In the genomic region with DNA sequence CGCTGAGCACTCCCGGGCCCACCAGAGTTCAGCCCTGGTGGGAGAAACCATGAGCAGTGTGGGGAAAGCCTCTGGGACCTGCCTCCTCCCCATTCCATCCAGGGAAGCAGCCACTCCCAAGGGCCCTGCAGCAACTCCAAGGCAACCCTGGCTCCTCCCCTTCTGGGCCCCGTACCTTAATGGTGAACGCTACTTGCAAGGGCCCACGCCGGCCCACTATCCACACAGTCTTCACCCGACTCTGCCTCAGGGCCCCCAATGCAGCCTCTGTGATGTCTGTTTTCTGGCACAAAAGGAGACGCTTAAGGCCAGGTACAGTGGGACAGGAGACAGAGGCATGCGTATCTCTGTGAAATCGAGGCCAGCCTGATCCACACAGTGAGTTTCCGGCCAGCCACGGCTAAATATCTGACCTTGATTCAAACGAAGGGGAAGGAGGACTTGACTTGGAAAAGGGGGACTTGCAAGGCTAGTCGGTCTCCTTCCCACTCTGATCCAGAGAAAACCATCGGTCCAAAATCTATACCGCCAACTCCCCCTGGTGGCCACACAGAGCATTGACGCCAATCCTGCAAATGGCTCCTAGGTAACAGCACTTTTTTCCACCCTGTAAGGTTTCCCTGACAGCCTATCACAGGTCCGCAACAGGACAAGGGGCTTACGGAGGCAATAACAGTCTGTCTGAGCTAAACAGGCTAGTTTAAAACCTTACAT, we compare ENCODE assay signal across 8 mouse cellular contexts. TPM values are rescaled to one million over a fixed set of nuclear protein-coding genes. Genes with fewer than 3 reads are reported as not detected.
DNase-seq lines count a peak whose midpoint lies in the region; TF ChIP-seq lines count a peak whose summit lies in the region.

No protein-coding gene starts in this region.

- 30% methylated on average over 19 of the region's 19 CpGs for WGBS in lung, adult 2 months

- no peaks in the 10 kb centered on the region for H3K4me1 ChIP-seq in lung, adult 2 months (ENCODE audit: control insufficient read depth, insufficient read depth, low read length)

- peak; percentile 96 for TF ChIP-seq CTCF in lung, adult 2 months (IDR thresholded peaks at IDR 0.05; ENCODE audit: insufficient read depth, low read length)

- DNase-seq in CD4-positive helper T cell, adult 2 months (ENCODE audit: low read depth, low spot score): peak; percentile 59
- DNase-seq in adrenal gland, postnatal 14 days: peak; percentile 89
- peak; percentile 82 for DNase-seq in embryo, embryonic 9.5 days (ENCODE audit: extremely low spot score)
- DNase-seq in gastrocnemius, postnatal 4 days (ENCODE audit: low spot score in 2 of 2): peak; percentile 61 to 70
- DNase-seq in kidney, postnatal 36 days: peak; percentile 73 to 90
- DNase-seq in lung, adult 2 months: peak; percentile 79
- peak; percentile 61 for DNase-seq in retina, adult 2 months (ENCODE audit: low read depth, low spot score)
- DNase-seq in thymus, postnatal 25 days: peak; percentile 71

- no peak for TF ChIP-seq POLR2A in lung, adult 2 months (IDR thresholded peaks at IDR 0.05; ENCODE audit: borderline replicate concordance, extremely low read depth, low read depth, low read length)

- H3K4me3 ChIP-seq in lung, adult 2 months (replicated peaks; ENCODE audit: extremely low read depth, low read depth, low read length): no peak overlapping the region

RNA-seq across cellular contexts. Expression of gene Grin2c, which starts 3.3 kb away (rescaled TPM):
- total RNA-seq in adrenal gland, postnatal 14 days (2021): 0.90 and 0.96 TPM in 2 replicates
- not detected for total RNA-seq in gastrocnemius, postnatal 4 days (2021)
- polyA plus RNA-seq in lung, adult 2 months (2012; rRNA removed): 4.8 and 6.5 TPM in 2 replicates

RNA-seq across cellular contexts. Expression of gene Fdxr, which starts 6.5 kb away (rescaled TPM):
- 592 and 605 TPM in 2 replicates for total RNA-seq in adrenal gland, postnatal 14 days (2021)
- total RNA-seq in gastrocnemius, postnatal 4 days (2021): 1 to 10 TPM; 6.7 to 7.7 TPM
- polyA plus RNA-seq in lung, adult 2 months (2012; rRNA removed): 11.1 and 13.0 TPM in 2 replicates

RNA-seq across cellular contexts. Expression of gene Fads6, which starts 27.2 kb away (rescaled TPM):
- total RNA-seq in adrenal gland, postnatal 14 days (2021): 18.4 and 21.2 TPM in 2 replicates
- under 1 TPM; 0.34 to 0.37 TPM for total RNA-seq in gastrocnemius, postnatal 4 days (2021)
- 2.8 and 3.8 TPM in 2 replicates for polyA plus RNA-seq in lung, adult 2 months (2012; rRNA removed)

RNA-seq across cellular contexts. Expression of gene Otop2, which starts 36.7 kb away (rescaled TPM):
- not detected in 2 replicates for total RNA-seq in adrenal gland, postnatal 14 days (2021)
- total RNA-seq in gastrocnemius, postnatal 4 days (2021): not detected
- polyA plus RNA-seq in lung, adult 2 months (2012; rRNA removed): 8.3 TPM in 1 of 2 replicates, not detected in the other

RNA-seq across cellular contexts. Expression of gene Ush1g, which starts 51.5 kb away (rescaled TPM):
- total RNA-seq in adrenal gland, postnatal 14 days (2021): 0.33 and 0.38 TPM in 2 replicates
- not detected for total RNA-seq in gastrocnemius, postnatal 4 days (2021)
- polyA plus RNA-seq in lung, adult 2 months (2012; rRNA removed): 0.11 and 0.17 TPM in 2 replicates

Comparison
In these comparisons a context has a peak if more than half of its experiments do, and no peak if none do; other contexts are left out.
1. RNA of gene Fdxr, which starts 6.5 kb away (total RNA-seq): 592 to 605 TPM in adrenal gland, postnatal 14 days; 6.7 to 7.7 TPM in gastrocnemius, postnatal 4 days; every median in the first group is over 10 times any median in the second.
2. RNA of gene Fads6, which starts 27.2 kb away (total RNA-seq): 18.4 to 21.2 TPM in adrenal gland, postnatal 14 days; 0.34 to 0.37 TPM in gastrocnemius, postnatal 4 days; every median in the first group is over 10 times any median in the second.
3. Peak in every context shown above with its lines, with median percentiles within 50 percentile points of each other: DNase-seq.